Mouse (Mus musculus): ENCODE measurements at regions not wholly inside any gene's neighbourhood (a gene's known extent, or its start where the extent isn't known, plus 50 kb on each side); places are given as distances from the start of the nearest gene placed in this dataset.

GRCm38 (mm10) chr16:30118876-30119275 lies 54.7 kb downstream of the Hes1 start:
- ATAC-seq (ENCODE audit: low FRiP score): no peak
- H3K27me3 ChIP-seq (ENCODE audit: insufficient read depth, low read length): peaks cover 20% of the 10 kb centered on the region

GRCm38 (mm10) chr16:30120330-30121265 lies 56.4 kb downstream of the Hes1 start:
- DNase-seq (ENCODE audit: low spot score) (no peak), ATAC-seq (ENCODE audit: low FRiP score) (no peak)
- Histone ChIP-seq H3K36me3 (ENCODE audit: insufficient read depth, low read length) (no peaks in the 10 kb centered on the region), H3K4me1 (ENCODE audit: insufficient read depth, low read length) (no peaks in the 10 kb centered on the region), H3K9me3 (ENCODE audit: low read length) (no peaks in the 10 kb centered on the region), H3K27ac (ENCODE audit: low read depth, low read length) (no peak overlapping the region), H3K4me2 (ENCODE audit: low read depth, low read length, poor library complexity, severe bottlenecking) (peak overlapping the region; percentile 25), H3K27me3 (ENCODE audit: insufficient read depth, low read length) (peaks cover 24% of the 10 kb centered on the region), H3K9ac (replicated peaks; ENCODE audit: low read length, poor library complexity, severe bottlenecking) (no peak overlapping the region), H3K4me3 (ENCODE audit: low read depth, low read length) (no peak overlapping the region)
- TF ChIP-seq CTCF (IDR thresholded peaks at IDR 0.05): no peak
- 11% methylated on average over 30 of the region's 30 CpGs for WGBS

More at GRCm38 (mm10) chr16:30118876-30119275, 54.7 kb downstream of the Hes1 start:
- WGBS: 93% methylated on average over 5 of the region's 5 CpGs
- no peak for TF ChIP-seq CTCF (IDR thresholded peaks at IDR 0.05)
- no peaks in the 10 kb centered on the region for H3K4me1 ChIP-seq (ENCODE audit: insufficient read depth, low read length)
- no peak overlapping the region for H3K4me2 ChIP-seq (ENCODE audit: low read depth, low read length, poor library complexity, severe bottlenecking)
- no peak overlapping the region for H3K9ac ChIP-seq (replicated peaks; ENCODE audit: low read length, poor library complexity, severe bottlenecking)
- H3K36me3 ChIP-seq (ENCODE audit: insufficient read depth, low read length): no peaks in the 10 kb centered on the region
- no peak overlapping the region for H3K27ac ChIP-seq (ENCODE audit: low read depth, low read length)
- H3K9me3 ChIP-seq (ENCODE audit: low read length): no peaks in the 10 kb centered on the region
- H3K4me3 ChIP-seq (ENCODE audit: low read depth, low read length): no peak overlapping the region
- no peak for DNase-seq (ENCODE audit: low spot score)

- H3K36me3 ChIP-seq (ENCODE audit: insufficient read depth, low read length): no peaks in the 10 kb centered on the region
- H3K9me3 ChIP-seq (ENCODE audit: low read length): no peaks in the 10 kb centered on the region
- H3K9ac ChIP-seq (replicated peaks; ENCODE audit: low read length, poor library complexity, severe bottlenecking): no peak overlapping the region
- TF ChIP-seq CTCF (IDR thresholded peaks at IDR 0.05): no peak
- H3K4me1 ChIP-seq (ENCODE audit: insufficient read depth, low read length): no peaks in the 10 kb centered on the region
- no peak overlapping the region for H3K27ac ChIP-seq (ENCODE audit: low read depth, low read length)
- ATAC-seq (ENCODE audit: low FRiP score) (no peak), DNase-seq (ENCODE audit: low spot score) (no peak)
- H3K27me3 ChIP-seq (ENCODE audit: insufficient read depth, low read length): peaks cover 24% of the 10 kb centered on the region
- H3K4me2 ChIP-seq (ENCODE audit: low read depth, low read length, poor library complexity, severe bottlenecking): no peak overlapping the region
- H3K4me3 ChIP-seq (ENCODE audit: low read depth, low read length): no peak overlapping the region
- WGBS: 60% methylated on average over 6 of the region's 6 CpGs
These were observed 57.4 kb downstream of the Hes1 start for GRCm38 (mm10) chr16:30121596-30121995.

- H3K4me2 ChIP-seq (ENCODE audit: low read depth, low read length, poor library complexity, severe bottlenecking): no peak overlapping the region
- no peaks in the 10 kb centered on the region for H3K36me3 ChIP-seq (ENCODE audit: insufficient read depth, low read length)
- peaks cover 24% of the 10 kb centered on the region for H3K27me3 ChIP-seq (ENCODE audit: insufficient read depth, low read length)
- no peaks in the 10 kb centered on the region for H3K4me1 ChIP-seq (ENCODE audit: insufficient read depth, low read length)
- DNase-seq (ENCODE audit: low spot score): no peak
- TF ChIP-seq CTCF (IDR thresholded peaks at IDR 0.05): no peak
- no peak overlapping the region for H3K27ac ChIP-seq (ENCODE audit: low read depth, low read length)
- 34% methylated on average over 29 of the region's 29 CpGs for WGBS
- no peak overlapping the region for H3K9ac ChIP-seq (replicated peaks; ENCODE audit: low read length, poor library complexity, severe bottlenecking)
- no peaks in the 10 kb centered on the region for H3K9me3 ChIP-seq (ENCODE audit: low read length)
- no peak for ATAC-seq (ENCODE audit: low FRiP score)
- H3K4me3 ChIP-seq (ENCODE audit: low read depth, low read length): no peak overlapping the region
These were observed 58.3 kb downstream of the Hes1 start for GRCm38 (mm10) chr16:30122211-30123070.

GRCm38 (mm10) chr16:30127015-30127414 lies 62.8 kb downstream of the Hes1 start:
- no peak for TF ChIP-seq CTCF (IDR thresholded peaks at IDR 0.05)
- ATAC-seq (ENCODE audit: low FRiP score) (no peak), DNase-seq (ENCODE audit: low spot score) (no peak)
- no peak overlapping the region for H3K4me2 ChIP-seq (ENCODE audit: low read depth, low read length, poor library complexity, severe bottlenecking)
- H3K27me3 ChIP-seq (ENCODE audit: insufficient read depth, low read length): peaks cover 14% of the 10 kb centered on the region
- H3K36me3 ChIP-seq (ENCODE audit: insufficient read depth, low read length): no peaks in the 10 kb centered on the region
- H3K9ac ChIP-seq (replicated peaks; ENCODE audit: low read length, poor library complexity, severe bottlenecking): no peak overlapping the region
- 94% methylated on average over 10 of the region's 10 CpGs for WGBS
- H3K4me3 ChIP-seq (ENCODE audit: low read depth, low read length): no peak overlapping the region
- no peak overlapping the region for H3K27ac ChIP-seq (ENCODE audit: low read depth, low read length)
- no peaks in the 10 kb centered on the region for H3K9me3 ChIP-seq (ENCODE audit: low read length)
- no peaks in the 10 kb centered on the region for H3K4me1 ChIP-seq (ENCODE audit: insufficient read depth, low read length)
